In genomic region chr12:76562196-76562595, GRCm38 (mm10) we compare ENCODE assay signal across 24 mouse cellular contexts. TPM values are rescaled to one million over a fixed set of nuclear protein-coding genes. Genes with fewer than 3 reads are reported as not detected.
DNase-seq lines count a peak whose midpoint lies in the region; ATAC-seq lines count a peak whose summit lies in the region.
"Had no signal": no experiment of that assay in that cellular context is flagged by ENCODE, and none has a peak within 500 bp of the region (broad histone marks: within the 10 kb centered on the region; RNA-seq: fewer than 3 reads in every experiment).

No protein-coding gene starts in this region.

- H3K4me1 ChIP-seq in heart, embryonic 10.5 days = peaks cover 4% of the 10 kb centered on the region
- H3K4me1 ChIP-seq in midbrain, embryonic 11.5 days (ENCODE audit: control insufficient read depth, insufficient read depth, low read length) = no peaks in the 10 kb centered on the region; the same call in 1 of the 2 replicates
- H3K4me1 ChIP-seq in midbrain, embryonic 10.5 days = peaks cover 11% of the 10 kb centered on the region
- H3K4me1 ChIP-seq: forebrain, embryonic 13.5 days; forebrain, embryonic 15.5 days had no signal

- peaks cover 67% of the 10 kb centered on the region for H3K36me3 ChIP-seq in heart, embryonic 10.5 days
- no peaks in the 10 kb centered on the region for H3K36me3 ChIP-seq in midbrain, embryonic 11.5 days (ENCODE audit: control insufficient read depth, insufficient read depth, low read length)
- H3K36me3 ChIP-seq in midbrain, embryonic 10.5 days = no peaks in the 10 kb centered on the region
- H3K36me3 ChIP-seq: forebrain, embryonic 15.5 days had no signal

- WGBS in heart, embryonic 10.5 days = 86% methylated on average over 4 of the region's 4 CpGs
- 82% methylated on average over 4 of the region's 4 CpGs for WGBS in midbrain, embryonic 11.5 days
- WGBS in midbrain, embryonic 10.5 days = 86% methylated on average over 4 of the region's 4 CpGs

- DNase-seq in adrenal gland, adult 2 months = peak; percentile 68
- no peak for DNase-seq in adrenal gland, postnatal 4 days (ENCODE audit: low spot score in 2 of 2)
- peak; percentile 77 for DNase-seq in adrenal gland, postnatal 14 days
- no peak for DNase-seq in adrenal gland, postnatal 25 days
- DNase-seq in heart, adult 11 months = peak; percentile 93
- no peak for DNase-seq in heart, embryonic 10.5 days (ENCODE audit: low spot score)
- DNase-seq in midbrain, embryonic 11.5 days (ENCODE audit: low spot score, missing footprints) = peak; percentile 41
- no peak for DNase-seq in midbrain, embryonic 10.5 days (ENCODE audit: low spot score)
- DNase-seq: B cell, adult 2 months; cerebellum, adult 11-12 months; cerebellum, adult 2 months; cerebellum, adult 9-10 months; cerebellum, postnatal 10 days; cerebellum, postnatal 25 days; forebrain, postnatal 0 days had no signal

- ATAC-seq in midbrain, embryonic 11.5 days (ENCODE audit: low FRiP score) = no peak
- ATAC-seq: activated CD4-positive, CD25-positive, alpha-beta regulatory T cell, adult 4 months; CD4-positive, CD25-positive, alpha-beta regulatory T cell, adult 4 months; forebrain, embryonic 13.5 days; forebrain, embryonic 15.5 days; forebrain, postnatal 0 days; Patski had no signal

- H3K27ac ChIP-seq in heart, embryonic 10.5 days = no peak overlapping the region
- no peak overlapping the region for H3K27ac ChIP-seq in midbrain, embryonic 11.5 days (ENCODE audit: low read depth, low read length)
- H3K27ac ChIP-seq in midbrain, embryonic 10.5 days (replicated peaks) = no peak overlapping the region
- H3K27ac ChIP-seq: embryonic facial prominence, embryonic 10.5 days; embryonic facial prominence, embryonic 12.5 days; forebrain, embryonic 13.5 days; forebrain, embryonic 15.5 days had no signal

- H3K9me3 ChIP-seq in heart, embryonic 10.5 days = no peaks in the 10 kb centered on the region
- H3K9me3 ChIP-seq in midbrain, embryonic 11.5 days (ENCODE audit: control insufficient read depth, low read length) = no peaks in the 10 kb centered on the region
- H3K9me3 ChIP-seq in midbrain, embryonic 10.5 days (replicated peaks) = no peaks in the 10 kb centered on the region
- H3K9me3 ChIP-seq: embryonic facial prominence, embryonic 10.5 days; embryonic facial prominence, embryonic 12.5 days; forebrain, embryonic 13.5 days; forebrain, embryonic 15.5 days; G1E had no signal

- H3K4me3 ChIP-seq in heart, embryonic 10.5 days = no peak overlapping the region
- H3K4me3 ChIP-seq in midbrain, embryonic 11.5 days (ENCODE audit: low read depth, low read length) = no peak overlapping the region
- H3K4me3 ChIP-seq in midbrain, embryonic 10.5 days = no peak overlapping the region
- H3K4me3 ChIP-seq: embryonic facial prominence, embryonic 10.5 days; embryonic facial prominence, embryonic 12.5 days; forebrain, embryonic 13.5 days; forebrain, embryonic 15.5 days had no signal

- H3K4me2 ChIP-seq in midbrain, embryonic 11.5 days = no peak overlapping the region
- H3K4me2 ChIP-seq: embryonic facial prominence, embryonic 12.5 days; forebrain, embryonic 13.5 days; forebrain, embryonic 15.5 days had no signal

- H3K9ac ChIP-seq in midbrain, embryonic 11.5 days (ENCODE audit: low read length) = no peak overlapping the region
- H3K9ac ChIP-seq: embryonic facial prominence, embryonic 12.5 days; forebrain, embryonic 13.5 days; forebrain, embryonic 15.5 days; forebrain, postnatal 0 days had no signal

- no peaks in the 10 kb centered on the region for H3K27me3 ChIP-seq in heart, embryonic 10.5 days (ENCODE audit: insufficient read depth, poor library complexity, severe bottlenecking)
- no peaks in the 10 kb centered on the region for H3K27me3 ChIP-seq in midbrain, embryonic 11.5 days (ENCODE audit: control insufficient read depth, insufficient read depth, low read length)
- no peaks in the 10 kb centered on the region for H3K27me3 ChIP-seq in midbrain, embryonic 10.5 days (ENCODE audit: low read depth, poor library complexity, severe bottlenecking)
- H3K27me3 ChIP-seq: CH12.LX; embryonic facial prominence, embryonic 12.5 days; forebrain, embryonic 13.5 days; forebrain, embryonic 15.5 days; Patski had no signal

RNA-seq across cellular contexts. Expression of gene Plekhg3, which starts 31.5 kb away (rescaled TPM):
- 10 to 100 TPM in 1 of 2 experiments, 1 to 10 TPM in 1; 9.9 to 17.5 TPM for total RNA-seq in adrenal gland, adult 2 months (2021)
- polyA plus RNA-seq in adrenal gland, adult 2 months (2012; rRNA removed) = 5.1 and 7.9 TPM in 2 replicates
- total RNA-seq in adrenal gland, postnatal 4 days (2021) = 10 to 100 TPM; 21.0 to 29.2 TPM
- total RNA-seq in adrenal gland, postnatal 14 days (2021) = 16.7 and 19.4 TPM in 2 replicates
- 12.2 and 14.7 TPM in 2 replicates for total RNA-seq in adrenal gland, postnatal 25 days (2021)
- polyA plus RNA-seq in heart, embryonic 10.5 days (2016; fragmentation: Nextera tagmentation; extraction: Ambion mirVana) = 5.1 and 5.3 TPM in 2 replicates
- polyA plus RNA-seq in midbrain, embryonic 11.5 days (2014; fragmentation: Nextera tagmentation; extraction: Ambion mirVana) = 0.62 and 1.3 TPM in 2 replicates
- polyA plus RNA-seq in midbrain, embryonic 10.5 days (2016; fragmentation: Nextera tagmentation; extraction: Ambion mirVana) = 1.1 and 1.5 TPM in 2 replicates

Comparison
In these comparisons a context has a peak if more than half of its experiments do, and no peak if none do; other contexts are left out.
1. DNase-seq: peak in adrenal gland, adult 2 months (single experiment), adrenal gland, postnatal 14 days (single experiment), heart, adult 11 months (single experiment) and midbrain, embryonic 11.5 days (single experiment); none in adrenal gland, postnatal 4 days (0 of 2), adrenal gland, postnatal 25 days (single experiment), heart, embryonic 10.5 days (single experiment) and midbrain, embryonic 10.5 days (single experiment).